Mouse (Mus musculus) cerebellum, adult 2 months (tissue): ENCODE measurements around the gene Atp6v1e1.
"Not testable (repeated sequence)": the region's sequence is repeated elsewhere in the genome, so short reads cannot be mapped to it uniquely, and the experiment has no call there.

Source experiments
- CTCF ChIP-seq: fragments of 200-500 bp; IDR thresholded peaks from 2 replicates; pipeline ENCODE4 v1.5.1; 2011; ENCODE audit warnings: low read depth, mild to moderate bottlenecking, control low read depth, low read length, moderate library complexity, borderline replicate concordance; ENCODE audit not compliant: insufficient read depth
- POLR2A ChIP-seq: fragments of 200-500 bp; IDR thresholded peaks from 2 replicates; pipeline ENCODE4 v1.6.1; 2011; ENCODE audit warnings: low read length, control low read depth, borderline replicate concordance; ENCODE audit not compliant: insufficient read depth

DNA sequence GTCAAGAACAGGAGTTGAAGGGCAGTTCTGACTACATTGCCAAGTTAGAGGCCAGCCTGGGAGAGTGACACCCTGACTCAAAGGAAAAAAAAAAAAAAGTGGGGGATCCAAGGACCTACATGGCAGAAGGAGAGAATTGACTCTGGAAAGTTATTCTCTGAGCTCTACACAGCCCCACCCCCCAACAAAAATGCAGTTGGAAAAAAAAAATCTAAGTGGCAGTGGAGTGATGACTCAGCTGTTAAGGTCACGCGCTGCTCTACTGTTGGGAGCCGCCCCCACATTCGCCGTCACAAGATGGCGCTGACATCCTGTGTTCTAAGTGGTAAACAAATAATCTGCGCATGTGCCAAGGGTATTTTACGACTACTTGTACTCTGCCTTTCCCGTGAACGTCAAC is 10.6 kb downstream of the Atp6v1e1 start:
- not testable (repeated sequence) for TF ChIP-seq POLR2A, CTCF
